Mouse (Mus musculus) liver, embryonic 13.5 days (tissue): ENCODE measurements around the gene Slc13a5. TPM values are rescaled to one million over a fixed set of nuclear protein-coding genes. Genes with fewer than 3 reads are reported as not detected.
A peak's percentile ranks its signal among the peaks of the same experiment; 100 is the strongest.

Source experiments
- ATAC-seq: fragments of 200-750 bp; cut with Nextera tagmentation; 2 replicates; pipeline ENCODE4 v1.8.0; 2017; ENCODE audit warnings: low read depth, mild to moderate bottlenecking, moderate number of reproducible peaks, moderate library complexity
- DNase-seq: peaks from one replicate; pipeline ENCODE4 v3.0.0; 2022
- H3K27ac ChIP-seq: fragments of 300-500 bp; sonication (generic); 2 replicates; pipeline ENCODE4 v1.5.1; 2015; ENCODE audit warnings: moderate library complexity, mild to moderate bottlenecking, inconsistent platforms
- H3K27me3 ChIP-seq: fragments of 300-500 bp; sonication (generic); 2 replicates; pipeline ENCODE4 v1.6.1; 2015; ENCODE audit warnings: mild to moderate bottlenecking, inconsistent platforms
- H3K36me3 ChIP-seq: fragments of 300-500 bp; sonication (generic); 2 replicates; pipeline ENCODE4 v1.6.1; 2015; ENCODE audit warnings: mild to moderate bottlenecking, inconsistent platforms
- H3K4me1 ChIP-seq: fragments of 300-500 bp; sonication (generic); replicated peaks from 2 replicates; pipeline ENCODE4 v1.6.1; 2015; ENCODE audit warnings: inconsistent platforms
- H3K4me2 ChIP-seq: fragments of 300-500 bp; sonication (generic); 2 replicates; pipeline ENCODE4 v1.6.1; 2015; ENCODE audit warnings: inconsistent platforms, mild to moderate bottlenecking, moderate library complexity
- H3K4me3 ChIP-seq: fragments of 300-500 bp; sonication (generic); replicated peaks from 2 replicates; pipeline ENCODE4 v1.5.1; 2015; ENCODE audit warnings: mild to moderate bottlenecking, inconsistent platforms
- H3K9ac ChIP-seq: fragments of 300-500 bp; sonication (generic); 2 replicates; pipeline ENCODE4 v1.6.1; 2015; ENCODE audit warnings: mild to moderate bottlenecking, inconsistent platforms
- H3K9me3 ChIP-seq: fragments of 300-500 bp; sonication (generic); replicated peaks from 2 replicates; pipeline ENCODE4 v1.6.1; 2016; ENCODE audit warnings: inconsistent platforms
- WGBS: fragments of 180-500 bp; shearing (Covaris S2); methylation state at CpG from one replicate; pipeline ENCODE4 v1.1.7; 2015; ENCODE audit not compliant: insufficient replicate concordance; 5-methylcytosine and 5-hydroxymethylcytosine counted together
- polyA plus RNA-seq: library from polyadenylated mRNA; unstranded; fragments of >200 nt; fragmentation: Nextera tagmentation; extraction: Ambion mirVana; gene quantifications from 2 replicates; pipeline ENCODE4 v1.2.1, GENCODE M21; 2015

Slc13a5 gene
- polyA plus RNA-seq = not detected in 2 replicates

DNA sequence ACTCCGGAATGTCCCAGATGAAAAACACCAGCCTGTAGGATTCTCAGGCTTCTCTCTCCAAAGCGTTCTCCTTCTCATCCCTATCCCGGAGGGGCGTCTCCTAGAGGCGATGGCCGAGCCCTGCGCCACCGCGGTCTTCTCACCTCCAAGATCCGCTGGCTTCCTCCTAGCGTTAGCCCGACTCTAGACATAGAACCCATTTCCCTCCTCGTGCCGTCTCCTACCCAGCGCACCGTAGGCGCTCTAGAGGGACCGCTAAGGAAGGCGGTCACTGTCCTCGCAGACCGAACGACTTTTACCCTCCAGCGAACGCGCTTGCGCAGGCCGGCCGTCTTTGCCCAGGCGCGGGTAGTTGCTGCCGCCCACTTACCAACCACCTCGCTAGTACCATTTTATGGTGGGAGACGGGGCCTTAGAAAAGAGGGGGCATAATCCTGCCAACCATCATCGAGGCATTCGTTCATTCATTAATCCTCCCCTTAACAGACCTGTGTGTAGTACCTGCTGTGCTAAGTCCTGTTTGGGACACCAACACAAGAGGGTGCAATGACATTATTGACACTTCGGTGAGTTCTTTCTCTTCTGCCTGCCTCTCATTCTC is at the start of gene Slc13a5:
Gene Slc13a5, minus strand, starts transcription at position 263 of the 601 bp plus-strand sequence.
- WGBS = 5% methylated on average over 36 of the region's 36 CpGs
- Histone ChIP-seq H3K4me3 (peak within 1 kb of the TSS; percentile 42), H3K36me3 (no peaks in the 10 kb centered on the region), H3K9me3 (no peaks in the 10 kb centered on the region), H3K4me1 (peaks cover 10% of the 10 kb centered on the region), H3K4me2 (peak within 1 kb of the TSS; percentile 59), H3K27me3 (peaks cover 61% of the 10 kb centered on the region), H3K9ac (0 out of 2 replicates have a peak within 1 kb of the TSS, but pooled peaks have one; percentile 5), H3K27ac (no peak within 1 kb of the TSS)
- ATAC-seq (no peak), DNase-seq (no peak)

DNA sequence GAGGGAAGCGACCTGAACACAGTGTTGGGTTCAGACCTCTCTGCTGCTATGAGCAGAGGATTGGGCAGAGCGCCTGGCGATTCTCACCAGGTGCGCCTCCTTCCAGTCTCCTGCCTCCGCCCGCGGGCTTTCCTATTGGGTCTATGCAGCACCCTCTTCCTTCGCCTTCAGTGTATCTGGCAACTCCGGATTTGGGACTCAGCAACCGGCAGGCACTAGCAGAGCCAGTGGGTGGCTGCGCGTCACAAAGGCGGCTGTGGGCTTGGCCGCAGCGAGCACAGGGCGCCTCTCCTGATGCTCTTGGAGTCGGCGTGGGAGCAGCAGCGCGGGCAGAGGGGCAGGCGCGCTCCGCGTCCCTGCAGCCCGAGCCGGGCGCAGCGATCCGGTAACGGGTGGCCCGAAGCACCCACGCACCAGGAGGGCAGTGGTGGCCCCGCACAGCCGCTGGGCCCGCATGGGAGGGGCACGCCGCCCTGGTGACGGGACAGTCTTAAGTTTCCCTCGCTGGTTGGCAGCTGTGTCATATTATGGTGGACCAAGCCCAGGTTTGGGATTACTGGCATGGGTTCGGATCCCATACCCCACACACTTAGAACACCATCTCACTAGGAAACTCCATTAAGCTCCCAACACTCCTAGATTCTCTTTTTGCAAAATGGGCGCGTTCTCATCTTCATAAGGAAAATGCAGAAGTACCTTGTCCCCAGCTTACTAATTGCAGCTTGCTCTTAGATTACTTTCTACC is 47.3 kb upstream of the Slc13a5 start, which contains the start of gene Fbxo39:
Gene Fbxo39, plus strand, starts transcription at position 294 of the 745 bp plus-strand sequence.
- 13% methylated on average over 42 of the region's 42 CpGs for WGBS
- H3K4me1 ChIP-seq = 0 out of 2 replicates have a peak, but pooled peaks cover 5% of the 10 kb centered on the region
- ATAC-seq (no peak), DNase-seq (no peak)
- H3K4me3 ChIP-seq = no peak within 1 kb of the TSS
- H3K27ac ChIP-seq = no peak within 1 kb of the TSS
- H3K4me2 ChIP-seq = 0 out of 2 replicates have a peak within 1 kb of the TSS, but pooled peaks have one; percentile 8
- no peak within 1 kb of the TSS for H3K9ac ChIP-seq
- H3K36me3 ChIP-seq = no peaks in the 10 kb centered on the region
- H3K27me3 ChIP-seq = peaks cover 38% of the 10 kb centered on the region
- H3K9me3 ChIP-seq = no peaks in the 10 kb centered on the region

DNA sequence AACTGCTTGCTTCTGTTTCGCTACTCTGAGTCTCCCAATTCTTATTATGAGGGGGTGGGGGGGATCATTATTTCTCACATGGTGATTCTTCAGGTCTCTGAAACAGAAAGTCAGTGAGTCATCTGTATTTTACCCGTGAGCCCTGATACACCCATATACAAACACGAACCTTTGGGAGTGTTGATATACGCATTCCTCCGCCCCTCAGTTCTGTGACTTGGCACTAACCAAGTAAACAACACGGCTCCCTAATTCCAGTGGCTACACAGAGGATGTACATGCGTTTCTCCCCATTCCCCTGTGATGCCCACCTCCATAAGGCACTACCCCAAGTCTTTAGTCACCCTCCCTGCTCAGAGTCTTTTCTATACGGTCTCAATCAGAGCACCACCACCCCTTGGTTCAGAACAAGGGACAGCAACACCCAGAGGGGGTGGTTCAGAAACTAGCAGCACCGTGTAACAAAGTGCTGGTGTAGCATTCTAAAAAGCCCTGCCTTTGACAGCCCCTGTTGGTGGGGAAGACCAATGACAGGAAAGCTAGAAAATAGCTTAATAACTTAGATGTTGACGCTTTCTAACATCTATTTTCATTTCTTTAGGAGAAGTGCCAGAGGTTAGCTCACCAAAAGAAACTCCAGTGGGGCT is 44.5 kb upstream of the Slc13a5 start:
- H3K27ac ChIP-seq = no peak overlapping the region
- H3K4me3 ChIP-seq = no peak overlapping the region
- DNase-seq (no peak), ATAC-seq (no peak)
- H3K27me3 ChIP-seq = peaks cover 33% of the 10 kb centered on the region
- no peaks in the 10 kb centered on the region for H3K36me3 ChIP-seq
- 55% methylated on average over 10 of the region's 10 CpGs for WGBS
- no peak overlapping the region for H3K4me2 ChIP-seq
- 0 out of 2 replicates have a peak, but pooled peaks cover 5% of the 10 kb centered on the region for H3K4me1 ChIP-seq
- H3K9ac ChIP-seq = no peak overlapping the region
- H3K9me3 ChIP-seq = no peaks in the 10 kb centered on the region

DNA sequence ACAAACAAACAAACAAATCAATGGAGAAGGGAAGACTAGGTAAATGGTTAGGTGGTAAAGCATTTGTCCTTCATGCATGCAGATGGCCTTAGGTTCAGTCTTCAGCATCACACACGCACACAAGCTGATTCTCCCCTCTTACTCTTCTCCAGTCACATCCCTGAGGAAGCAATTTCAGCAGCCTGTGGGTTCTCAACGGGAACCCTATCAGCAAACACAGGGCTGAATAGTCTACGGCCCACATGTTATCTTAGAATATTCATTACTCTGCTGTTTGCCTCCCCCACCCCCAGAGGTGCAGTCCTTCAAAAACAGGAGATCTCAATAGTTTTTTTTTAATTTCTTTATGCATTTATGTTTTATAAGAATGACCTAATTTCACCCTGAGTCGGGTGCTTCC is 43.5 kb upstream of the Slc13a5 start:
- H3K4me3 ChIP-seq = no peak overlapping the region
- no peak overlapping the region for H3K27ac ChIP-seq
- ATAC-seq (no peak), DNase-seq (no peak)
- H3K9me3 ChIP-seq = no peaks in the 10 kb centered on the region
- 43% methylated on average over 4 of the region's 4 CpGs for whole genome bisulfite sequencing
- H3K9ac ChIP-seq = no peak overlapping the region
- H3K27me3 ChIP-seq = peaks cover 30% of the 10 kb centered on the region
- H3K36me3 ChIP-seq = no peaks in the 10 kb centered on the region
- H3K4me1 ChIP-seq = 0 out of 2 replicates have a peak, but pooled peaks cover 5% of the 10 kb centered on the region
- H3K4me2 ChIP-seq = no peak overlapping the region

DNA sequence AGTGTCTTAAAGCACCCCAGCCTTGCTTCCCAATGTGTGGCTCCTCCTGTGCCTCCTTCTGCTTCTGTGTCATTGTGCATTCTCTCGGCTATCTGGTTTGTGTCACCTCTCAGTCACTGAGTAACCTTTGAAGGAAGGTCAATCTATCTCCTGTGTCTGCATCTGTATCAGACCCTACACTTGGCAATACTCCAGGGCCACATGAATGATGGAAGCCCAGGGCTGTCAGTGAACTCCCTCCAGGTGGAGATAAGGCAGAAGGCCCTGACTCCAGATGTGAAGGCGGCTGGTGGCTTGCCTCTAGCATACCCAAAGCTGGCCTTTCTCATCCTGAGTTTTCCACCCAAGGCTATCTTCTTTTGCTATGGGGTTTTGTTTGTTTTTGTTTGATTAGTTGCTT is 42.0 kb upstream of the Slc13a5 start:
- no peaks in the 10 kb centered on the region for H3K36me3 ChIP-seq
- ATAC-seq (no peak), DNase-seq (no peak)
- no peak overlapping the region for H3K4me3 ChIP-seq
- 41% methylated on average over 2 of the region's 2 CpGs for WGBS
- H3K4me2 ChIP-seq = no peak overlapping the region
- H3K27me3 ChIP-seq = peaks cover 15% of the 10 kb centered on the region
- no peak overlapping the region for H3K27ac ChIP-seq
- H3K9me3 ChIP-seq = no peaks in the 10 kb centered on the region
- H3K9ac ChIP-seq = no peak overlapping the region
- 0 out of 2 replicates have a peak, but pooled peaks cover under 1% of the 10 kb centered on the region for H3K4me1 ChIP-seq

DNA sequence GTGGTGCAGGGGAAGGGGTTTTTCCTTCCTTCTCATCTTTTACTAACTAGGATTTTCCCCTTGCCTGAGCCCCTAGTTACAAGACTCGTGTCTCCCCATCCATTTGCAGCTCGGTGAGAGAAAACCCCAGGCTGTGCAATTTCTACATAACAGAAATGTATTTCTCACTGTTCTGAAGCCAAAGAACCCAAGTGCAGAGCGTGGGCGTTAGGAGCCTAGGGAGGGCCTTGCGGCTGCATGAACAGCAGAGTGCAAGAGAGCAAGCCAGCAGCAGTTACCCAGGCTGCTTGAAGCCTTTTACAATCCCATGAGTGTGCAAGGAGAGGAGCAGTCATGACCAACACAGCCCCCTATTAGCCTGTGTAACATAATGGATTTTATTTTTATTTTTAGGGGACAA is 40.4 kb upstream of the Slc13a5 start:
- H3K36me3 ChIP-seq = no peaks in the 10 kb centered on the region
- no peaks in the 10 kb centered on the region for H3K4me1 ChIP-seq
- H3K4me2 ChIP-seq = no peak overlapping the region
- 70% methylated on average over 5 of the region's 5 CpGs for WGBS
- DNase-seq (no peak), ATAC-seq (no peak)
- H3K27ac ChIP-seq = no peak overlapping the region
- H3K9ac ChIP-seq = no peak overlapping the region
- no peak overlapping the region for H3K4me3 ChIP-seq
- peaks cover 2% of the 10 kb centered on the region; the same call in 1 of the 2 replicates for H3K27me3 ChIP-seq
- H3K9me3 ChIP-seq = no peaks in the 10 kb centered on the region

DNA sequence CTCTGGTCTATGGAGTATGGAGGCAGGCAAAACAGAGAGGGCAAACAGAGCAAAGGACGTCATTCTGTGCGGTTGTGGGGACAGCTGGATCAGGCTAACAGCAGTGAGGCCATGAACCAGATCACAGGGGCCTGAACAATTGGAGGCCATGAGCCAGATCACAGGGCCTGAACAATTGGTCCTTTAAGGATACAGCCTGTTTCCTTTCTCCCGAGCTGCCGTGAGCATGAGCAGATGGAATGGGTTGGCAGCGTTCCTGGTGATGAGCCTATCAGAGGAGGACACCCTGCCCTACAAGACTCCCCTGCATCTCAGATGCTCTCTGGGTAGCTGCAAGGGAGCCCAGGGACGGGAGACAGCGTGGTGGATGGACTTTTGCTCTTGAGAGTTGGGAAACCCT is 35.2 kb upstream of the Slc13a5 start:
- H3K9me3 ChIP-seq = no peaks in the 10 kb centered on the region
- H3K27ac ChIP-seq = no peak overlapping the region
- 68% methylated on average over 7 of the region's 7 CpGs for WGBS
- DNase-seq (no peak), ATAC-seq (no peak)
- H3K4me1 ChIP-seq = no peaks in the 10 kb centered on the region; the same call in 1 of the 2 replicates
- H3K4me3 ChIP-seq = peak overlapping the region; percentile 32; the same call in 1 of the 2 replicates
- no peak overlapping the region for H3K9ac ChIP-seq
- H3K4me2 ChIP-seq = peak overlapping the region; percentile 46
- no peaks in the 10 kb centered on the region for H3K27me3 ChIP-seq
- no peaks in the 10 kb centered on the region for H3K36me3 ChIP-seq

DNA sequence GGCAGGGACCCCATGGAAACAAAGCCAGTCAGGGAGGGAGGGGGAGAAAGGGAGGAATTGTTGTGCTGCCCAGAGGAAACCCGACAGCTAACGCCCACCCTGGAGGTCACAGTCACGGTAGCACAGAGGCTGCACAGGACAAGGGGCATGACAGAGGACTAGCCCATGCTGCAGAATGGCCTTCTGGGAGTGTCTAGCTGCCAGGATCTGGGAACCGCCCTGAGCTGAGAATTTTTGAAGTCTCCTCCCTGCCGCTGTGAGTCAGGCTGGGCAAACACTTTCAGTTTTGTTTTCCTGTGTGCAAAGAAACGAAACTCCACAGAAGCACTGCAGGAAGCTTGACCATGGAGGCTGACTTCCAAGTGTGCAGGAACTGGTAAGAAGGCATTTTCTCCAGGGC is 34.3 kb upstream of the Slc13a5 start, which contains the start of gene Xaf1:
Gene Xaf1, plus strand, starts transcription at position 296 of the 400 bp plus-strand sequence.
- no peaks in the 10 kb centered on the region; the same call in 1 of the 2 replicates for H3K4me1 ChIP-seq
- no peak for DNase-seq
- H3K4me3 ChIP-seq = peak within 1 kb of the TSS; percentile 32
- H3K4me2 ChIP-seq = peak within 1 kb of the TSS; percentile 46
- no peak within 1 kb of the TSS for H3K27ac ChIP-seq
- H3K27me3 ChIP-seq = no peaks in the 10 kb centered on the region
- H3K36me3 ChIP-seq = no peaks in the 10 kb centered on the region
- no peaks in the 10 kb centered on the region for H3K9me3 ChIP-seq
- ATAC-seq = 0 out of 2 replicates have a peak, but pooled peaks have one; percentile 36
- H3K9ac ChIP-seq = no peak within 1 kb of the TSS; the same call in 1 of the 2 replicates
- WGBS = 8% methylated on average over 6 of the region's 6 CpGs

DNA sequence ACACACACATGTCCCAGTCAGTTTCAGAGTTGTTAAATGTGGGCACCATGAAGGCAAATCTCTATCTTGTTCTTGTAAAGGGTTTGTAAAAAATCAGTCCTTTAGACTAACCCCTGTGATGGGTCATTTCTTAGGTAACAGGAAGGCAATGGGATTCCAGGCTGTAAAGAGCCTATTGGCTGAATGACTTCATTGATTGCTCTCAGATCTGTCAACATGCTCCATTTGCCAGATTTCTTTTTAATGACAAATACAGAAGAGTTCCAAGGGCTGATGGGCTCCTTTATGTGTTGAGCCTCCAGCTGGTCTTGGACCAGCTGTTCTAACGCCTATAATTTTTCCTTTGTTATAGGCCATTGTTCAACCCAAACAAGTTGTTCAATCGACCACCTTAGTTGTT is 26.1 kb upstream of the Slc13a5 start:
- no peaks in the 10 kb centered on the region for H3K27me3 ChIP-seq
- H3K4me3 ChIP-seq = no peak overlapping the region
- ATAC-seq (no peak), DNase-seq (no peak)
- WGBS = 65% methylated on average over 2 of the region's 2 CpGs
- no peaks in the 10 kb centered on the region for H3K36me3 ChIP-seq
- no peak overlapping the region for H3K27ac ChIP-seq
- H3K9me3 ChIP-seq = no peaks in the 10 kb centered on the region
- no peak overlapping the region for H3K4me2 ChIP-seq
- H3K4me1 ChIP-seq = no peaks in the 10 kb centered on the region
- no peak overlapping the region for H3K9ac ChIP-seq

DNA sequence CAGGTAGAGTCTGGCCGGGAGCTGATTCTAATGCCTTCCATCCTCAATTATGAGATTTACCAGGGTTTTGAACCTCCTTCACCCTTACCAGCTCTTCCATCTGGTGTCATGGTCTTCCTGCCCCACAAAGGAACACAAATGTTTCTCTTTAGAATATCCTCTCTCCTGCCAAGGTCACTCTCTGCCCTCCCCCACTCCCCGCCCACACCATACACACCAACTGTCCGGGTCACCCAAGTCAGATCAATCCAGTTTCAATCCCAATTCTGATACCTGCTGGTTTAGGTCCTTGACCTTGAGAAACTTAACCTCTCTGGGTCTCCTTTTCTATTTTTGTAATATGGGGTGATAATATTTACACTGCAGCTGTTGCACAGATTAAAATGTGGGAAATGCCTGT is 20.5 kb upstream of the Slc13a5 start:
- ATAC-seq = no peak
- no peaks in the 10 kb centered on the region for H3K4me1 ChIP-seq

DNA sequence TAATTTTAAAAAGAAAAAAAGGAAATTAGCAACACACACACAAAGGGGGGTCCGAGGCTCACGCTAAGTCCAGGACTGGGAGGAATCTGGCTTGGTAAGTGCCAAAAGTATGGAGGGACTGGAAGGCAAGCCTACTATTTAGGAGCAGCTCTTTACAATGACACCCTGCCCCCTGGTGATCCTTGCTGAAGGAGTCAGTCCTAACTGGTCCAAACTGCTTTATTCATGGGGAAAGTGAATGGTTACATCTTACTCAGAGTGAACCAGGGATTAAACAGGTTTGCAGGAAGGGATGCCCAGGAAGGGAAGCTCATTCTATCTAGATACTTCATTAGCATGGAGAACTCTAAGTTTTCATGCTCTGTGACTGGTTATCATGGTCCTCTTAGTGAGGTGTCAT is 20.1 kb upstream of the Slc13a5 start:
- Histone ChIP-seq H3K4me3 (no peak overlapping the region), H3K27me3 (no peaks in the 10 kb centered on the region), H3K9ac (no peak overlapping the region), H3K9me3 (no peaks in the 10 kb centered on the region), H3K4me1 (no peaks in the 10 kb centered on the region), H3K27ac (no peak overlapping the region), H3K36me3 (no peaks in the 10 kb centered on the region), H3K4me2 (no peak overlapping the region)
- ATAC-seq (no peak), DNase-seq (no peak)
- 79% methylated on average over 2 of the region's 2 CpGs for WGBS

More for the DNA sequence above, 20.5 kb upstream of the Slc13a5 start:
- Histone ChIP-seq H3K4me2 (no peak overlapping the region), H3K27ac (no peak overlapping the region), H3K9me3 (no peaks in the 10 kb centered on the region), H3K27me3 (no peaks in the 10 kb centered on the region), H3K4me3 (no peak overlapping the region), H3K9ac (no peak overlapping the region), H3K36me3 (no peaks in the 10 kb centered on the region)
- DNase-seq = no peak
- WGBS = 68% methylated on average over 3 of the region's 3 CpGs
